13 mouse cellular contexts compared by ENCODE assay signal in the genomic region with DNA sequence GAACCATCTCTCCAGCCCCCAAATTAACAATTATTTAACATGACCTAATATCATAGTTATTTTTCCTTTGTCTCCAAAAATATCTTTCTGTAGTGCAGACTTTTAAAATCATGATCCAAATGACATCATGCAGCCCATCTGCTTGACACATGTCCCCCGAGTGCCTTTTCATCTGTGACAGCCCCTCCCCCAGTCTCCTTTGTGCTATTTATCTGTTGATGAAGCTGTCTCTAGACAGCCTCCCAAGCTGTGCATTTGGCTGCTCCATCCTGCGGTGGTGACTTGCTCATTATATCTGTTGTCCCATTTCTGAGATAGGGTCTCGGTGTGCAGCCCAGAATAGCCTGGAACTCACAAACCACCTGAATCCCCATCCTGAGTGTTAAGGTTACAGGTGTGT. TPM values are rescaled to one million over a fixed set of nuclear protein-coding genes. Genes with fewer than 3 reads are reported as not detected.
DNase-seq lines count a peak whose midpoint lies in the region; ATAC-seq lines count a peak whose summit lies in the region.
"Had no signal": no experiment of that assay in that cellular context is flagged by ENCODE, and none has a peak within 500 bp of the region (broad histone marks: within the 10 kb centered on the region; RNA-seq: fewer than 3 reads in every experiment).

No protein-coding gene starts in this region.

- 13% methylated on average over 3 of the region's 3 CpGs for WGBS in hindbrain, embryonic 15.5 days

- peak; percentile 52 for DNase-seq in embryo, embryonic 11 days
- no peak for DNase-seq in embryo, embryonic 10 days (ENCODE audit: low spot score)
- DNase-seq in brain, adult 2 months (ENCODE audit: low read depth, low spot score): peak; percentile 46
- DNase-seq in mesoderm, embryonic 11.5 days (ENCODE audit: low read depth, low spot score): peak; percentile 59
- DNase-seq in right cerebral cortex, adult 18-20 months: no peak
- no peak for DNase-seq in gastrocnemius, adult 8-10 months (ENCODE audit: low spot score in 2 of 2)
- DNase-seq: kidney, postnatal 4 days; lung, embryonic 14.5 days had no signal

- H3K4me1 ChIP-seq in hindbrain, embryonic 15.5 days (replicated peaks): peaks cover 23% of the 10 kb centered on the region

- H3K36me3 ChIP-seq in hindbrain, embryonic 15.5 days: no peaks in the 10 kb centered on the region
- H3K36me3 ChIP-seq: limb, embryonic 13.5 days had no signal

- H3K27me3 ChIP-seq in hindbrain, embryonic 15.5 days: no peaks in the 10 kb centered on the region
- H3K27me3 ChIP-seq: limb, embryonic 13.5 days had no signal

- H3K9ac ChIP-seq in hindbrain, embryonic 15.5 days: no peak overlapping the region
- H3K9ac ChIP-seq: limb, embryonic 13.5 days; lung, embryonic 14.5 days had no signal

- 0 out of 2 replicates have a peak overlapping the region, but pooled peaks have one; percentile 42 for H3K27ac ChIP-seq in hindbrain, embryonic 15.5 days (replicated peaks)
- H3K27ac ChIP-seq: limb, embryonic 13.5 days had no signal

- H3K4me3 ChIP-seq in hindbrain, embryonic 15.5 days: no peak overlapping the region
- H3K4me3 ChIP-seq: limb, embryonic 13.5 days; megakaryocyte, embryonic 14.5 days had no signal

- no peak overlapping the region for H3K4me2 ChIP-seq in hindbrain, embryonic 15.5 days
- H3K4me2 ChIP-seq: limb, embryonic 13.5 days; lung, embryonic 14.5 days had no signal

- 0 out of 2 replicates have a peak, but pooled peaks have one; percentile 24 for ATAC-seq in hindbrain, embryonic 15.5 days (ENCODE audit: low FRiP score, low read depth)
- ATAC-seq in granulocyte monocyte progenitor cell, adult 5-6 weeks (replicated peaks; ENCODE audit: poor library complexity, severe bottlenecking): no peak
- ATAC-seq: intestine, embryonic 16.5 days had no signal

- H3K9me3 ChIP-seq in hindbrain, embryonic 15.5 days: no peaks in the 10 kb centered on the region
- H3K9me3 ChIP-seq: limb, embryonic 13.5 days; megakaryocyte, embryonic 14.5 days had no signal

RNA-seq across cellular contexts. Expression of a gene that starts 16.1 kb away (rescaled TPM):
- 5.0 and 7.3 TPM in 2 replicates for polyA plus RNA-seq in hindbrain, embryonic 15.5 days (2015; fragmentation: Nextera tagmentation; extraction: Ambion mirVana)
- total RNA-seq in granulocyte monocyte progenitor cell, adult 5-6 weeks (2014; fragmentation: Nextera tagmentation): not detected in 2 replicates
- 0.22 and 0.57 TPM in 2 replicates for total RNA-seq in granulocyte monocyte progenitor cell, adult 5-6 weeks (2017)
- not detected for total RNA-seq in gastrocnemius, adult 8-10 months (2022)

RNA-seq across cellular contexts. Expression of a gene that starts 33.8 kb away (rescaled TPM):
- polyA plus RNA-seq in hindbrain, embryonic 15.5 days (2015; fragmentation: Nextera tagmentation; extraction: Ambion mirVana): 401 and 427 TPM in 2 replicates
- total RNA-seq in granulocyte monocyte progenitor cell, adult 5-6 weeks (2014; fragmentation: Nextera tagmentation): 1,410 and 1,463 TPM in 2 replicates
- 1,810 and 2,293 TPM in 2 replicates for total RNA-seq in granulocyte monocyte progenitor cell, adult 5-6 weeks (2017)
- total RNA-seq in gastrocnemius, adult 8-10 months (2022): 100 to 1,000 TPM; 272 to 331 (median 278) TPM

Comparison
In these comparisons a context has a peak if more than half of its experiments do, and no peak if none do; other contexts are left out.
1. DNase-seq: peak in embryo, embryonic 11 days (single experiment), brain, adult 2 months (single experiment) and mesoderm, embryonic 11.5 days (single experiment); none in embryo, embryonic 10 days (single experiment), right cerebral cortex, adult 18-20 months (single experiment) and gastrocnemius, adult 8-10 months (0 of 2).
2. RNA of a gene that starts 33.8 kb away (total RNA-seq): 1,410 to 2,293 TPM in granulocyte monocyte progenitor cell, adult 5-6 weeks; 272 to 331 TPM in gastrocnemius, adult 8-10 months; every median in the first group is over 4 times any median in the second.